Mouse (Mus musculus) cortical plate, adult 2 months (tissue): Measurements from ENCODE around the gene Cblc.

Source experiments
- CTCF ChIP-seq: fragments of 200-500 bp; IDR thresholded peaks from 2 replicates; pipeline ENCODE4 v1.5.1; 2011; ENCODE audit warnings: mild to moderate bottlenecking, control low read depth, low read length; ENCODE audit not compliant: insufficient read depth; ENCODE audit errors: extremely low read depth
- POLR2A ChIP-seq: fragments of 200-500 bp; IDR thresholded peaks from 2 replicates; pipeline ENCODE4 v1.6.1; 2011; ENCODE audit warnings: mild to moderate bottlenecking, low read length, control low read depth; ENCODE audit not compliant: insufficient read depth; ENCODE audit errors: extremely low read depth

DNA sequence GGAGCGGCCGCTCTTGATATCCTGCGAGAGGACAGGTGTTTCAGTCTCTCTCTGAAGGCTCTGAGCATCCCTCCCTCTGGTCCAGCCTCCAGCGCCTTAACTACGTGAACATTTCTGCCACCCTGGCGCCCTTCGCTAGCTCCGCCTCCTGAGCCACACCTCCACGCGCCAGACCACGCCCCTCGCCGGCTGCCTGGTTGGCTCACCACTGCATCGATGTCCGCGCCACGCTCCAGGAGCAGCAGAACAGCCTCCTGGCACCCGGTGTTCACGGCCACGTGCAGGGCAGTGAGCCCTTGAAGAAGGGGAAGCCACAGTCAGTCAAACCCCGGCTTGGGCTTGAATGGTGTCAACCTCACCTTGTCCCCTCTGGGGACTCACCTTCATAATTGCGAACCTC lies 14.5 kb upstream of the Cblc start:
- no peak for TF ChIP-seq CTCF
- TF ChIP-seq POLR2A: no peak
